Mouse (Mus musculus) cerebellum, adult 11 months (tissue): ENCODE measurements at regions not wholly inside any gene's neighbourhood (a gene's known extent, or its start where the extent isn't known, plus 50 kb on each side); places are given as distances from the start of the nearest gene placed in this dataset.
"Not testable (repeated sequence)": the region's sequence is repeated elsewhere in the genome, so short reads cannot be mapped to it uniquely, and the experiment has no call there.

Experiments
- DNase-seq: peaks from one replicate; pipeline ENCODE4 v3.0.0; 2022

DNA sequence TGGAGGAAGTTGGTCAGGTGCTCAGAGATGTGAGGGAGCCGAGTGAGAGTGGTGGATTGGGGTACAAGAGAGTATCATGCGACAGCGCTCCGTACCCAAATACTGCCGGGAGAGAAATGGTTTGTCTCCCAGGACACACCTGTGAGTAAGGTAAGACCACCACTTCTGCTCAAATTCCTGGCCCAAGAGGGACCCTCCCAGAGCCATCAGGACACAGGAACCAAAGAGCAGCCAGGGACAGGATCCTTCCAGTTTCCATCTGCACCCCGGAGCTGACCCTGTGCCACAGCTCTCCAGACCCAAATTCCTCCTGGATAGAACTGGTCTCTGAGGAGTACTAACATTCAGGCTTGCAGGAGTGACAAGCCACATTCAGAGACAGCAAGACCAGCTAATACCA is 185.2 kb upstream of the Peli2 start:
- DNase-seq = no peak

DNA sequence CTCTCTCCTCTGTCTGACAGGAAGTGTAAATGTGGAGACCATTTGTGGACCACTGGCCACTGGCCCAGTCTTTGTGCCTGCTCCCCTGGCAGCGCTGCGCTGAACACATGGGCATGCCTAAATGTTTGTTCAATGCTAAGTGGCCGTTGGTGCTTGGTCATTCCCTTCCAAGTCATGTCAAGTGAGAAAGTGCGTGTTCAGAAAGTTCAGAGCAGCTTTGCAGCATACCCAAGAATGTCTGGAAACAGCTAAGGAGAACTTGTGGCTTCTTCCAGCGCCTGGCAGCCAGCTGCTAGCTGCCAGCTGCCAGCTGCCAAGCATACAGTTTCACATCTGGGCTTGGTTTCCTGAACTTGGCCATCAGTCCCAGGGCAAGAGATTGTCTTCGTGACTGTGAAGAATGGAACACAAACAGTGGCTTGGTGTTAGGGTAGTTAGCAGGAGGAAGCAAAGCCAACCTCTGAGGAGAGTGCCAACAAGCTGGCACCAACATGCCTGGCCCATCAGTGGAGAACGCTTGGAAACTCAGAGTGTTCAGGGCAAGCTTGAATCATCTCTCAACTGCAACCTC is 183.5 kb upstream of the Peli2 start:
- DNase-seq = no peak

DNA sequence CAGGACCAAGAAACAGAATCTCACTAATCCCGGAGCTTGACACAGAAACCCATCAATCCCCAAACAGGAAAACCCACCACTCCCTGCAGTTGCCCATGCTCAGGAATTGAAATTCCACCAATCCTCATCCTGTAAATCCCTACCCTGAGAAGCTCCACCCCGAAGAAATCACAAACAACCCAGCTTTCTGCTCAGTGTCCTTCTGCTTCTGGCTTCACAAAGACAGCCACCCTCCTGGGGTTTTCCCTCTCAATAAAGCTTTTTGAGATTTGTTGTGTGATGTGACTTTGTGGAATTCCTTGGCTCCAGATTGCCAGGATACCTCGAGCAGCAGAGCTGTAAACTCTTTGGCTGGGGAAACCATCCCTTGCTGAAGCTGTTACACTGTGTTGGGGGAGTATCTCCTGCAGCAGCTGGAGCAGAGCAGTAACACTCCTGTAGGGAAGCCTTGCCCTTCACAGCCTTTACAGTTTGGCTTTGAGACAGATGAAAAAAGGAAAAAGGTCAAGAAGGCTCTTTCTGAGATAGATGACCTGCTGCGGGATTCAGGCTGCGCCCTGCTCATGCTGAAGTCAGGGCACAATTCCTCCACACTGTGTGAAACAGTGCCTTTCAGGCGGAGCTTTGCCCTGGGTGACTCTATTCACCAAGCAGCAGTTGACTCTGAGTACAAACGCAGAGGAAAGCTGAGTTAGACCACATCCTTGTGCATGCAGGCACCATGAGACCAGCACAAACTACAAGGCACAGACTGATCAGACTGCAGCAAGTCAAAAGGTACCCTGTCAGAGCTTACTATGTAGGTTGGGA is 180.6 kb upstream of the Peli2 start:
- no peak for DNase-seq

DNA sequence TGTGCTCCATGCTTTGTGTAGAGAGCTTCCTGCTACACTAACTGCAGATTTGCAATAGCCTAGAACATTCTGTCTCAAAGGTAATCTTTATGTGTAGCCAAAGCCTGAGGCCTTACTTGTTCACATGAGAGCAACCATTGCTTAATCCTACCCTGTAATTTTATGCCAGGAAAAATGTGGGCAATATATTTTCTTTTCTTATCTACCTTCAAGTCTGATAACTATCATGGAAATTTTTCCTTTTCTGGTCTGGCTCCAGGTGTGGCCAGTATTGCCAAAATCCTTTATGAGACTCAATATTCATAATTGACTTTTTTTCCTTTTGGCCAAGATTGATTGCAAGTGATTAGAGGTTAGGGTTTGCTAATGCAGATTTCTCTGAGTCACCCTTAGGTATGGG is 178.0 kb upstream of the Peli2 start:
- DNase-seq = no peak

DNA sequence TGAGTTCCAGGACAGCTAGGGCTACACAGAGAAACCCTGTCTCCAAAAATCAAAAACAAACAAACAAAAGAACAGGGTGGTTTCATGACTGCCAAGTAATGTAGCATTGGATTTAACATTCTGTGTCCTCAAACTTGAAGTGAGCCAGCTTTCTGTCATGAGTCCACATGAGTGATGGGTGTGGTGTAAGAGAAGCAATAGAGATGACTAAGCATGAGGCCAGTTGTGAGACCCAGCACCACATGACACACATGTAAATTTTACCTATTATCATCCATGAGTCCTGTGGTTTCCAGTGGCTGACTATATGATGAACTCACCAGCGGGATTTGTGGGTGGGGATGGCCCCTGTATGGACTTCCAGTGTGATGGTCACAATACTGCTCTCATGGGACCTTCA is 176.0 kb upstream of the Peli2 start:
- no peak for DNase-seq

DNA sequence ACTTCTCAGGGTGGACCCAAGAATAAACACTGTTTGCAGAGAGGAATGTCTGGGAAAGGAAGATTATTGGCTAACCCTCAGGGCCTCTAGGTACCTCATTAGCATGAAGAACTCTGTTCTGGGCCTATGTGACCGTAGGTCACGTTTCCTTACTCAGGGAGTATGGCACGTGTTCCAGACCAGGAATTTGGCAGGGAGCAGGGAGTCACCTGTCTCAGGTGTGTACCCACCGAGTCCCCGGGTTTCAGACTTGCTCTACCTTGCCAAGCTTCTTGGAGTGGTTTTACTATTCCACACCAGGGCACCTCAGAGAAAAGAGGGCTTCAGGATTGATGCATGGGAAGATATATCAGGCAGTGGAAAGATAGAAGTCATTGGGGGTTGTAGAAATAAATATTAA is 169.6 kb upstream of the Peli2 start:
- no peak for DNase-seq

DNA sequence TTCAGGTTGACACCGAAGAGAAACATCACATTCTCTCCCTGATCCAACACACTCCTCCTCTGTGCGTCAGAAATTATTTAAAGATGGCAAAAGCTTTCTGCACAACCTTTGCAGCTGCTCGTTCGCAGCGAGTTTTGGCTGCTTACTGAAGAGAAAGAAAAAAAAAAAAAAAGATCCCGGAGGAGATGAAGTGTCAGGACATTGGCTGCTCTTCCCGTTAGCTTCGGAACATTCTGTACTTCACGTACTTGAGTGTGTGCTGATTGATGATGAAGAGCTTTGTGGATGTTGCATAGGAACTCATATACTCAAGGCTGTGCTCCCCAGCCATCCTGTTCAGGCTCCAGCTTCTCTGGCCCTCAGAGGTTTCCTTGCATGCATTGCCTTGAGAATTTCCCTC is 162.5 kb upstream of the Peli2 start:
- DNase-seq = no peak

DNA sequence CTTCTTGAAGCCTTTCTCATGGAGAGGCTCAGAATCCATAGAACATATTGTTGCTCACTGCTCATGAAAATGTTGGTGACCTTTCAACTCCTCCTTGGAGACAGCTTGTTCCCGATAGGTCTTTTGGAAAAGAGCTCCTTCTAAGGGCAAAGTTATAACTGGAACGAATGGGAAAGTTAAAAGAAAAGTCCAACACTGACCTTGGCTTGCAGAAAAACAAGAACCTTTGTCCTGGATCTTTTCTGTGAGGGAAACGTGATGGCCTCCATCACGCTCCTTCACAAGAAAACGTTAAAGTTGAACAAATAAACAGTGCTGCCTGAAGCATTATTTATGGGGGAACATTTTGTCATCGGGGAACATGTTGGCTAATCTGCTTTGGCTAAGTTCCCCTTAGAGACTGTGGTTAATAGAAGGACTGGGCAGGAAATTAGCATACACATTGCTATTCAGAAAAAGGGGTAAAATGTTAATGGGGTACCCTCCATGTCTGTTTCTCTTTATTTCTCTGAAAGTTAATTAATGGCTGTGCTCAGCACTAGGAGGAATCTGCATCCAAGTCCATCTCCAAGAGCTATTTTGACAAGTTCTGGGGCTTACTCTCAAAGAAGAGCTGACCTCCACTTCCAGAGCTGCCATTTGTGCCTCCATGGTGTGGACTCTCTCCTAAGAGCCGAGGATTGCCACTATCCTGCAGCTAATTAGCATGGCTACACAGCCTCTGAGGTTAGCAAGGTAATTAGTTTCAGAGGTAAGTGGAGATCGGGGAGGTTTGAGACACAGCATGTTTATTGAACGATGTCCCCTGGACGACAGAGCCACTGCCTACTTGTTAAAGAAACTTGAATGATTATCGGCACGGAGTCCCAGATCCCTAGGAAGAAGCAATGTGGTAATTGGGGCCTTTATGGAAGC is 161.0 kb upstream of the Peli2 start:
- no peak for DNase-seq

DNA sequence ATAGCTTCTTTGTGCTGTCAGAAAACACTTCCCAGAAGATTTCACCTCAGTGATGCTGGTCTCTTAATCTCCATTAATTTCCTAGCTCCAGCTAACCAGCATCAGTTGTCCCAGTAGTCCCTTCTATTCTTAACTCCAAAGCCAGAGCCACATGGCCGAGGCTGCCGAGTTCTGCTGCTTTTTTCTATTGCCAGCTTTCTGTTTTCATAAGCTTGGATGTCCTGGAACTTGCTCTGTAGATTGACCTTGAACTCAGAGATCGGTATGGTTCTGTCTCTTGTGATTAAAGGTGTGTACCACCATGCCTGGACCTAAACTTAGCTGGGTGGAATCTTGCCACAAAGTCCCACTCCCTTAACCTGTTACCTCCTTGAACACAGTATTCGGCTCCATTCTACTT is 155.8 kb upstream of the Peli2 start:
- DNase-seq = not testable (repeated sequence)

DNA sequence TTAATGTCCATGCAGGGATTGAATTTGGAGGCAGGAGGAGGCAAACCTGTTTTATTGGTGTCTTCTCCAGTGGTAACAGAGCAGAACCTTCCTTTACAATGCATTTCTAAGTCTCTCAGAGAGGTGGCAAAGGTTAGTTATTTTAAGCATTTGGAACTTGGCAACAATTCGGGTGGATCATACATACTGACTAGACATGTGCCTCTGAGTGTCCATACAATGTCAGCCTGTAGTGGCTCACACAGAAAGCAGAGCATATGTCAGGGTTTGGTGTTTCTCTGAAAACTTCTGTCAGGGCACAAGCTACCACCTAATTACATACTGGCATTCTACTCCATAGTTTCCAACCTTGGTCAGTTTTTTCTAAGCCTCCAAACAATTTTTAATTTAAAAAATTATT is 150.8 kb upstream of the Peli2 start:
- DNase-seq = no peak

DNA sequence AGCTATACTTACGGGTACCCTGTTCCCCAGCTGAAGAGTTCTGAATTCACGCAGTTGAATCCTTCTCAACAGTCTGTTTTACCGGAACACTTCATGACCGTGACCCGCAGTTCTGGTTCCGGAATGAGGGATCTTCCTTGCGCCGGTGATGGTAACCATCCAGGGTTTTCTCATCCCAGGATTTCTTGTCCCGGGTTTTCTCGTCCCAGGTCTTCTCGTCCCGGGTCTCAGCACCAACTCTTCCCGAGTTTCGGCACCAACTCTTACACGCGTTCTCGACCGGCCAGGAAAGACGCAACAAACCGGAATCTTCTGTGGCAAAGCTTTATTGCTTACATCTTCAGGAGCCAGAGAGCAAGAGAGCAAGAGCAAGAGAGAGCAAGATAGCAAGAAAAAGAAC is 147.5 kb upstream of the Peli2 start:
- DNase-seq = not testable (repeated sequence)

DNA sequence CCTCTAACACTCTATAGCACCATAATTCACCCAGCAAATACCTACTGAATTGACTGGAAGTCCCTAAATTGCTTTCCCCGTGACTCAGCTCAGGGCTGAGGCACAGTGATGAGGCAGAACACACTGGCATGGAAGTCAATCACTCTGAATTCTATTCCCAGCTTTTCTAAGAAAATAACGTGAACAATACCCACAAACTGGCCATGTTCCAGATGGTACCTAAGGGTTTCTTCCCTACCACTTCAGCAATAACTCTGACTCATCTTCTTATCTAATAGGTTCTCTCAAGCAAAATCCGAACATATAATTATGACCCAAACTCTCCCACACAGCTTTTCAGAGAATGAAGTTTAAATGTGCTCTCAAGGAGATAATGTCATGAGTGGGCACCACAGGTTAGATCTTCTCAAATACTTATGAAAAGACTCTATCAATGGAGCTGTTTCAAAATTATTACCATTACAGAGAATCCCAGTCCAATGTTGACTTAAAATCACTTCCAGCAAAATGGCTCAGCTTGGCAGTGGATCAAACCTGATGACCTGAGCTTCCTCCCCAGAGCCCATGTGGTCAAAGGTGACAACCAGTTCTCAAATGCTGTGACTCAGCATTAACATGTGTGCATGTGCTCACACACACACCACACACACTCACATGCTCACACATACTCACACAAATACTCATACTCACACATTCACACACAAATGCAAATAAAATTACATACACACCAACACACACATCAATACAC is 137.5 kb upstream of the Peli2 start:
- no peak for DNase-seq

DNA sequence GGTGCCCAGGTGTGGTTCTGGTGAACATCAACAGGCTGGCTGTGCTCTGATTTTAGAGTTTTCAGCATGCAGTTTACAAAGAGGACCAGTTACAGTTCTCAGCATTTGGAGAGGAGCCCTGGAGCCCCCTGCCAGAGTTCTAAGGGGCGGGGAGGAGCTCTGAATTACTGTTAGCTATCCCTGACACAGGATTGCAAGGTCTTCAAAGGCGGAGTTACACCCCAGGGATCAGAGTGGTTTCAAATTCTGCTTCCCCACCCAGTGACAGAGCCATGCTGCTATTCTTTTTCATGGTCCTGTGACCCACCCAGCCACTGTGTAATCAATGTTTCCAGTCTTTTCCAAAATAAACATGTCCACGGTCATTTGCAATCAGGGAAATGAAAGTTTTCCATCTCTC is 134.1 kb upstream of the Peli2 start:
- DNase-seq = no peak

DNA sequence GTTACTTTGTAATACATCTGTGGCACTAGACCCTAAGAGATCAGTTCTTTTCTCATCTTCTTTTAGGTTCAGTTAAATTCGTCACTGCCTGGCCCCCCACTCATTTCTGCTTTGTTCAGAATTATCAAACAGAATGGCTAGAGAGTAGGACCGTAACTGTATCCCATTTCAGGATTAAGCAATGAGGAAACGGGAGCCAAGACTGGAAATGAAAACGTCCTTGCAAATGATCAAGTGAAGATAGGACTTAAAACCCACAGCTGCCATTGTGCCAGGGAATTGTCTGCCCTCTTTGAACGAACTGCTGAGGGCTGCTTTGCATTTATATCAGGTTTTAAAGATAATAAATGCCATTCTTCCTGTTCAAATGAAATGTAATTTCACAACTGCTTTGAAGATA is 133.7 kb upstream of the Peli2 start:
- no peak for DNase-seq

DNA sequence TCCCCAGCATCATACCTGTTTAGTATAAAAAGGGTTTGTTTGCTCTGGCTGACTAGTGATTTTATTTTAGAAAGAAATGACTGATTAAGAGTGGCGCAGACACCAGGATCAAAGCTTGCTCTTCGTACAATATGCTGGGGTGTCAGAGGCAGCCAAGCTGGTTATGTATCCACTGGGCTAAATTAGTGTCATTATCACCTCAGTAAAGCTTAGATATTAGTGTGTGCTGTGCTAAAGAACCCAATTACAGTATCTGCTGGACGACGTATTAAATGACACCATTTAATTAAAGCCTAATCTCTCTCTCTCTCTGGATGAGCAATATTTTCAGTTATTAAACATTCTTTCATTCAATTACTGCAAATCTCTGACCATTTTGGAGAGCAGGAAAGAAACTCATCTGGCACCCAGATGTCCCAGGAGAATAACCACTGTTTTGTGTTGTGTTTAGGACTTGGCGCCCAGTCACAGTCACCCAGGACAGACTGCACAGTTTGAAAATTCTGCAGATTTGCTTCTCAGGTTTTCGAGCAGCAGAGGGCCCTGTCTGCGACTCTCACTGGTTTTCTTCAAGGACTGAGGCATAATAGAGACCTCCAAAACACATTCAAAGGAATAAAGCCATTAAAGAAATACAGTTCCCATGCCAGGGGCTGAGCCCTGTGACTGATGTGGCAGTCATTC is 133.1 kb upstream of the Peli2 start:
- no peak for DNase-seq

DNA sequence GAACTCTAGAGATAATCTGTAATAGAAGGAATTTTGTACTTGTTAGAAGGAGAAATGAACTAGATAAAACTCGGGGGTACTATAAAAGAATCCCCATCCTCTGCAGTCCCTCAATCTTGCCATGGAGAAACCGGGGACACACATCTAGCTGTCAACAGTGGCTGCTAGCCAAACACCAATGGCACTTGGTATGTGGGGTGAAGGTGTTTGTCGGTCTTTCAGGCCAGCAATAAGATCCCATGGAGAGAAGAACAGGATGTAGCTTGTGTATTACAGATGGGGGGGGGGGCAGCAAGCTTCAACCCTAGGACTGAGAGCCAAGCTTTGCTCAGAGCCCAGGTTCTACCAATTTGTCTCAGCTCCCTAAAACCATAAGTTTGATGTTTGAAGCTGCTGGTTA is 132.5 kb upstream of the Peli2 start:
- no peak for DNase-seq

DNA sequence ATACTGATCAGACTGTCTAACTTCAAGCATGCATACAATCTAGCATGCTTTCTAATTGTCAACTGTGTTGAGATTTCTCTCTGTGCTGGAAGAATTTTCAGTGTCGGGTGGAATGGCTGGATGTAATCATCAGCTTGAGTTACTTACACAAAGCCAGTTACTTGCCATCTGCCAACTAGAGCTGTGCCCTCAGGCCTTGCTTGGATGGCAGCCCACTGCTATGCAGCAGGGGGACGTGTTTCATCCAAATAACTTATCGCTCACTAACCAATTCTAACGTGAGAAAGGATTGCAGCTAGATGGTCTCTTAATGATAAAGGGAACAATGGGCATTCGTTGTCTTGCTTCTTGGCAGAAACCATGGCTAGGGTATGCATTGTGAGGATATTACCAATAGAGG is 131.3 kb upstream of the Peli2 start:
- DNase-seq = no peak

DNA sequence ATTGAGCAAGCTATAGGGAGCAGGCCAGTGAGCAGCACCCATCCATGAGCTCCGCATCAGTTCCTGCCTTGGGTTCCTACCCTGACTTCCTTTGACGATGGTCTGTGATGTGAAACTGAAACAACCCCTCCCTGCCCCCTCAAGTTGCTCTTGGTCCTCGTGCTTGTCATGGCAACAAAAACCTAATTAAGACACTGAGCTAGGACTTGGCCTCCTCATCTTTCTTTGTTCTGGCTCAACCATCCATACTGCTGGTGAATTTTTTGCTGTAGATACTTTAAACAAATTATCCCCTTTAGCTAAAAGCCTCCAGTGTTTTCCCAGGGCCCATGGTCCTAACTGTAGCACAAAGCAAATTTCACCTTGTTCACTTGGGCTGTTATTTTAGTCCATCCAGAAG is 129.9 kb upstream of the Peli2 start:
- DNase-seq = no peak

DNA sequence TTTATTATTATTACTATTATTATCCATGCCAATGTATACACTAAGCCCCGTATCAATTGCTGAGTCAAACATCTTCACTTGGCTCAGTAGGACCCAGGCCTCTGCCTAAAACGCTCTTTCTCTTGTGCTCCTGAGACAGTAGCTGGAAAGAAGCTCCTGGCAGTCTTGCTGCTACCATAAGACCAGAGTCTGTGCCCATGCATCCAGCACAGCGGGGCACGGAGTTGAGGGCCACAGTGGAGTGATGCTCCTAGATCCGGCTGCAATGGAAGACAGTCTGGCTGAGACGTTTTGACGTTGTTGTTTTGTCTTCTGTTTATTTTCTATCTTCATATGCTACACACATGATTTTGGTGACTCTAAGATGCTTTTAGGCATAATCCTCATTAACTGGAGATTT is 129.1 kb upstream of the Peli2 start:
- no peak for DNase-seq

DNA sequence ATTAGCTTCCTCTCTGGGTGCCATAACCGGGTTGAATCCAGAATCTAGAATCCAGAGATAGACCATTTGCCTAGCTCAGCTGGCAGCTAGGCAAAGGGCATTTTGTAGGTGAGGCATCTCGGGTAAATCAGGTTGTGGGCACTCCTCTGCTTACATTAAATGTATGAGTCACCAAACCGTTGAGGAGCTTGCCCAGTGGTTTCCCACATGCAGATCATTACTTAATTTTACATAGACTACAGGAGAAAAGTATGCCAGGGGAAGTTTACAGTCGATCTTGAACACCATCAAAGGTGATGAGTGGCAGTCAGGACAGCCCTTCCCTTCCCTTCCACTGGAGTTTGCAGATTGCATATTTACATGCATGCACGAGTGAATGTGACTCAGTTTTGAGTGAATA is 128.5 kb upstream of the Peli2 start:
- no peak for DNase-seq

DNA sequence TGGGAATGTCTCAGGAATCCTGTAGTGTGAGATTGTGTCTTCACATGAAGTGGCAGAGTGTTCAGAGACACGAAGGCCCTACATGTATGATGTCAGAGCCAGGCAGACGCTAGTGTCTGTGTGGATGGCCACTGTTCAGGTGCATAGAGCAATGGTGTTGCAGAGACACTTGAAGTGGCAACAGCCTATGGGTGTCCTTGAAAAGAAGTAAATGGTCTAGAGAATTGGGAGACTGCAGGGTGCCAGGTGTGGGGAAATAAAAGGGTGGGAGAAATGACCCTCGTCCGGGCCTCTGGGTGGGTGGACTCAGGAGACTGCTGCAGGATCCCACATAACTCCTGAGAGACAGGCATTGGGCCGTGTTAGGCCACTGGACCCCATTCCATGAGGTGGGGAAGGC is 127.8 kb upstream of the Peli2 start:
- no peak for DNase-seq

DNA sequence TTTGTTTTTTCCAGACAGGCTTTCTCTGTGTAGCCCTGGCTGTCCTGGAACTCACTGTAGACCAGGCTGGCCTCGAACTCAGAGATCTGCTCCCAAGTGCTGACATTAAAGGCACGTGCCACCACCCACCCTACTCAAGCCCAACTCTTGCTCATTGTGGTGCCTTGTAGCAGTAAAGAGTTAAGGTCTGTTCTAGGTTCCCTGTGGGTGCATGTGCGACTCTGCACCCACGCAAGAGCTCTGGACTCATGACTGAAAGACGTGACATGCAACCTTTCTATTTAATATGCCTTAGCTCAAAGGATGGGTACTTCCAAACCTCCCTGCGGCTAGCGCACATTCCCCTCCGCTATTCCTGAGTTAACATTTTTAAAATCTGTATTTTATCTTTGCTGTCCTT is 121.7 kb upstream of the Peli2 start:
- DNase-seq = no peak
